Mouse (Mus musculus) forebrain, embryonic 13.5 days (tissue): Measurements from ENCODE around the gene Arid1b. TPM values are rescaled to one million over a fixed set of nuclear protein-coding genes. Genes with fewer than 3 reads are reported as not detected.

Experiments
- ATAC-seq: fragments of 200-750 bp; cut with Nextera tagmentation; 2 replicates; pipeline ENCODE4 v1.8.0; 2017
- H3K27ac ChIP-seq: fragments of 300-500 bp; sonication (generic); 2 replicates; pipeline ENCODE4 v1.5.1; 2015; ENCODE audit warnings: inconsistent platforms, mild to moderate bottlenecking, moderate library complexity
- H3K27me3 ChIP-seq: fragments of 300-500 bp; sonication (generic); 2 replicates; pipeline ENCODE4 v1.6.1; 2015; ENCODE audit warnings: mild to moderate bottlenecking, inconsistent platforms
- H3K36me3 ChIP-seq: fragments of 300-500 bp; sonication (generic); 2 replicates; pipeline ENCODE4 v1.6.1; 2015; ENCODE audit warnings: mild to moderate bottlenecking, inconsistent platforms; ENCODE audit not compliant: poor library complexity, severe bottlenecking
- H3K4me1 ChIP-seq: fragments of 300-500 bp; sonication (generic); 2 replicates; pipeline ENCODE4 v1.6.1; 2015; ENCODE audit warnings: inconsistent platforms
- H3K4me2 ChIP-seq: fragments of 300-500 bp; sonication (generic); 2 replicates; pipeline ENCODE4 v1.6.1; 2015; ENCODE audit warnings: inconsistent platforms, mild to moderate bottlenecking, moderate library complexity
- H3K4me3 ChIP-seq: fragments of 300-500 bp; sonication (generic); 2 replicates; pipeline ENCODE4 v1.5.1; 2015; ENCODE audit warnings: mild to moderate bottlenecking, inconsistent platforms
- H3K9ac ChIP-seq: fragments of 300-500 bp; sonication (generic); 2 replicates; pipeline ENCODE4 v1.6.1; 2015; ENCODE audit warnings: mild to moderate bottlenecking, inconsistent platforms
- H3K9me3 ChIP-seq: fragments of 300-500 bp; sonication (generic); replicated peaks from 2 replicates; pipeline ENCODE4 v1.6.1; 2016; ENCODE audit warnings: inconsistent platforms
- WGBS: fragments of 180-500 bp; shearing (Covaris S2); methylation state at CpG from one replicate; pipeline ENCODE4 v1.1.7; 2015; 5-methylcytosine and 5-hydroxymethylcytosine counted together
- polyA plus RNA-seq: library from polyadenylated mRNA; unstranded; fragments of >200 nt; fragmentation: Nextera tagmentation; extraction: Ambion mirVana; gene quantifications from 2 replicates; pipeline ENCODE4 v1.2.1, GENCODE M21; 2015

The Arid1b gene
- polyA plus RNA-seq, 1 experiment from 2014 or later = 11.7 TPM

- no peak for ATAC-seq
- H3K36me3 ChIP-seq = no peaks in the 10 kb centered on the region
- H3K4me1 ChIP-seq = peaks cover 49% of the 10 kb centered on the region
- no peak overlapping the region for H3K4me2 ChIP-seq
- H3K27ac ChIP-seq = no peak overlapping the region
- H3K27me3 ChIP-seq = no peaks in the 10 kb centered on the region
- H3K9ac ChIP-seq = no peak overlapping the region
- H3K4me3 ChIP-seq = no peak overlapping the region
- H3K9me3 ChIP-seq = no peaks in the 10 kb centered on the region
- 91% methylated on average over 9 of the region's 9 CpGs for WGBS
Measured at GRCm38 (mm10) chr17:5204103-5204665, 210.1 kb downstream of the Arid1b start.

GRCm38 (mm10) chr17:5205163-5205581 lies 211.0 kb downstream of the Arid1b start:
- 49% methylated on average over 7 of the region's 7 CpGs for WGBS
- peaks cover 56% of the 10 kb centered on the region for H3K4me1 ChIP-seq
- no peak for ATAC-seq

GRCm38 (mm10) chr17:5206731-5207130 lies 212.6 kb downstream of the Arid1b start:
- ATAC-seq = peak; percentile 25; the same call in 1 of the 2 replicates
- no peak overlapping the region for H3K9ac ChIP-seq
- H3K36me3 ChIP-seq = no peaks in the 10 kb centered on the region
- peak overlapping the region; percentile 62; the same call in 1 of the 2 replicates for H3K27ac ChIP-seq
- H3K27me3 ChIP-seq = no peaks in the 10 kb centered on the region
- H3K9me3 ChIP-seq = no peaks in the 10 kb centered on the region
- 26% methylated on average over 9 of the region's 9 CpGs for WGBS
- no peak overlapping the region for H3K4me2 ChIP-seq
- H3K4me1 ChIP-seq = peaks cover 72% of the 10 kb centered on the region
- no peak overlapping the region for H3K4me3 ChIP-seq

More at GRCm38 (mm10) chr17:5205163-5205581, 211.0 kb downstream of the Arid1b start:
- Histone ChIP-seq H3K9ac (no peak overlapping the region), H3K36me3 (no peaks in the 10 kb centered on the region), H3K4me3 (no peak overlapping the region), H3K27ac (no peak overlapping the region), H3K9me3 (no peaks in the 10 kb centered on the region), H3K27me3 (no peaks in the 10 kb centered on the region), H3K4me2 (no peak overlapping the region)

DNA sequence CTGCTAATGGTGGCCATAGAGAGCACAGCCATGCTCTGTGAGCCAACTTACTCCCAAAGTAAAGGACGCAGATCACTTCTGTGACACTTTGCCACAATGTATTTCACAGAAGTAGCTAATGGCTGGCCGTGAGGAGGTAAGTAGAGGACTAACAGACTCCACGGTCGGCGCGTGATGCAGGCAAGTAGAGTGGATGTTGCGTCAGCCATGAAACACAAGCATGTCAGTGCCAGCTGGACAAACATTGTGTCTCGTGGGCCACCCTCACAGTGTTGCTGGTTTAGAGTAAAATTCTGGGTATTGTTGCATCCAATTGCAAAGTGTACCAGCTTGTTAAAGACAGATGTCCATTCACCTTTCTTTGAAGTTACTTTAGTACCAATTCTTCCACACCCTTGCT lies 213.7 kb downstream of the Arid1b start:
- no peaks in the 10 kb centered on the region for H3K9me3 ChIP-seq
- no peak for ATAC-seq
- H3K27ac ChIP-seq = no peak overlapping the region
- H3K9ac ChIP-seq = no peak overlapping the region
- 94% methylated on average over 8 of the region's 8 CpGs for WGBS
- no peak overlapping the region for H3K4me3 ChIP-seq
- H3K27me3 ChIP-seq = no peaks in the 10 kb centered on the region
- no peaks in the 10 kb centered on the region for H3K36me3 ChIP-seq
- H3K4me1 ChIP-seq = peaks cover 75% of the 10 kb centered on the region
- no peak overlapping the region for H3K4me2 ChIP-seq

DNA sequence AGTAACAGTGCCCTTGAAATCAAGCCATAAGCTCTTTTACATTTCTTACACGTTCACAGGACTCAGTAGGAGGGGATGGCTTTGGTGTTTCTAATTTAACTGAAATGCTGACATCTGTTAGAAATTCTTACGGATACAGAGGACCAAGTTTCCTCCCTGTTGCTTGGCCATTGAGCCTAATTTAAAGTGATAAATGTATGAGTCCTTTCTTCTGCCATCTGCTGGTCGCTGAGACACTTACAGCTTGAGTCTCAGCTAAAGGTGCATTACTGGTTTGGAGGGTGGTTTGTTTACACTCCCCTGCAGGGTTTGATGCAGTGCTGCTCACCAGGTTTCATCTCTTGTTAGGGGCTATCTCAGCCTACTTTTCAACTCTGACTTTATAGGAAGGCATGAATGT lies 214.2 kb downstream of the Arid1b start:
- H3K9me3 ChIP-seq = no peaks in the 10 kb centered on the region
- no peak for ATAC-seq
- H3K4me1 ChIP-seq = peaks cover 75% of the 10 kb centered on the region
- no peaks in the 10 kb centered on the region for H3K36me3 ChIP-seq
- H3K27me3 ChIP-seq = no peaks in the 10 kb centered on the region
- no peak overlapping the region for H3K4me2 ChIP-seq
- no peak overlapping the region for H3K27ac ChIP-seq
- 31% methylated on average over 3 of the region's 3 CpGs for WGBS
- no peak overlapping the region for H3K9ac ChIP-seq
- no peak overlapping the region for H3K4me3 ChIP-seq

DNA sequence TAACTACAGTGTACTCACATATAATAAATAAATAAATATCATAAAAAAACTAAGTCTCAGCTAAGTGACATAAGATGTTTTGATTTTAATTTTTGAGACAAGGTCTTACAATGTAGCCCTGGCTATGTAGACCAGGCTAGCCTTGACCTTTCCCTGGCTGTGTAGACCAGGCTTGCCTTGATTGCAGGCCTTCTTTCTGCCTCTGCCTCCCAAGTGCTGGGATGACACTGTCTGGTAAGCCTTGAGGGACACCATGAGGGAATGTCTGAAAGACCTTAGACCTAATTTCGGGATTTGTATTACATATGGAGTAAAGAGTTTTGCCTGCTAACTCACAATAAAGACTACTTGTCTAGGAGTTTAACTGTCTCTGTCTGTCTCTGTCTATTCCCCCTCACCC lies 214.9 kb downstream of the Arid1b start:
- Histone ChIP-seq H3K36me3 (no peaks in the 10 kb centered on the region), H3K27ac (no peak overlapping the region), H3K4me1 (peaks cover 75% of the 10 kb centered on the region), H3K27me3 (no peaks in the 10 kb centered on the region), H3K4me2 (no peak overlapping the region), H3K9ac (no peak overlapping the region), H3K9me3 (no peaks in the 10 kb centered on the region), H3K4me3 (no peak overlapping the region)
- ATAC-seq = no peak
- WGBS = 100% methylated on average over 1 of the region's 1 CpGs

DNA sequence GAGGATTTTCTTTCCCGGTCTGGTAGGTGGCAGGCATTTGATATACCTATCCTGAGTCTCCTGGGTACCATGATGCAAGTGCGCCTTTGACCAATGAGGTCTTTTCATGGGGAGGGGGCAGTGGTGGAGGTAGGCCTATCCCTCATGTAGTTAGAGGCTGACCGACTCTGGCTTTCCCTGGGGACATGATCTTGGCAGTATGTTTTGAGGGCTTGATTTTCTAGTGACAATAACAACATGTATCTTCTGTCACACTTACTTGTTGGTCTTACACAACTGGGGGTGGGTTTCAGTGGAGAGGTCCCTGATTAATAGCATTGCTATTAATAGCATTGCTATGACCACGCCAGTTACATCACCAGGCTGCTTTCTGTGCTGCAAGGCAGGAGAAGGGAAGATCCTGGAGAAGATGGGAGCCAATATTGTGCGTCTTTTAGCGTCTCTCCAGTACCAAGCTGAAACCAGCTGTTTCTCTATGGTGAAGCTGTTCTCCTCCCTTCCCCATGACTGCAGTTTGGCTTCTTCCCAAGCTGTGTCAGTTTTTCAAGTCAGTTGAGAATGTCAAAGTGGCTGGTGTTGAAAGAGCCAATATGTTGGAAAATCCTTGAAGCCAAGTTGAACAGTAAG lies 216.1 kb downstream of the Arid1b start:
- H3K9ac ChIP-seq = no peak overlapping the region
- H3K4me3 ChIP-seq = no peak overlapping the region
- H3K36me3 ChIP-seq = no peaks in the 10 kb centered on the region
- ATAC-seq = no peak
- H3K9me3 ChIP-seq = no peaks in the 10 kb centered on the region
- H3K27me3 ChIP-seq = no peaks in the 10 kb centered on the region
- WGBS = 78% methylated on average over 6 of the region's 6 CpGs
- peaks cover 73% of the 10 kb centered on the region for H3K4me1 ChIP-seq
- peak overlapping the region; percentile 22; the same call in 1 of the 2 replicates for H3K27ac ChIP-seq
- no peak overlapping the region for H3K4me2 ChIP-seq

DNA sequence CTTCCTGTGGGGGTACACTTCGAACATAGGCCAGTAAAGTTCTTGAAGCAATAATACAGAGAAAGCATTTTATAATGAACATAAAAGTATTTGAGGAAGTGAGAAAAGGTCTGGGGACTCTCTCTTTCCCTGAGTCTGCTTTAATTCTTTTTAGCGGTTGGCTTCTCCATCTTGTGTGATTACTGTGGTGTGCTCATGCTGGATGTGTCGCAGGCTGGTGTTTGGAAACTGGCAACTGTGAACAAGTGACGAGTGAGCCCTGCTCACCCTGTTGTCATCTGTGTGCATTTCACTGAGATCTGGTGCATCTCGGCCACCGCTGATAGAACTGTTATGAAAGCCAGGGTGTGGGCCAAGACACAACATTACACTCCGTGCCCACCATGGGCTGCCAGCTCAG lies 216.8 kb downstream of the Arid1b start:
- H3K9me3 ChIP-seq = no peaks in the 10 kb centered on the region
- no peak overlapping the region for H3K9ac ChIP-seq
- peaks cover 70% of the 10 kb centered on the region for H3K4me1 ChIP-seq
- H3K27ac ChIP-seq = peak overlapping the region; percentile 90
- WGBS = 80% methylated on average over 7 of the region's 7 CpGs
- H3K4me3 ChIP-seq = no peak overlapping the region
- no peak for ATAC-seq
- no peak overlapping the region for H3K4me2 ChIP-seq
- H3K36me3 ChIP-seq = no peaks in the 10 kb centered on the region
- H3K27me3 ChIP-seq = no peaks in the 10 kb centered on the region

GRCm38 (mm10) chr17:5212166-5212565 lies 218.0 kb downstream of the Arid1b start:
- WGBS = 14% methylated on average over 12 of the region's 12 CpGs
- peak overlapping the region; percentile 90 for H3K27ac ChIP-seq
- ATAC-seq = peak; percentile 85
- 0 out of 2 replicates have a peak overlapping the region, but pooled peaks have one; percentile 21 for H3K9ac ChIP-seq
- H3K9me3 ChIP-seq = no peaks in the 10 kb centered on the region
- no peaks in the 10 kb centered on the region for H3K27me3 ChIP-seq
- H3K36me3 ChIP-seq = no peaks in the 10 kb centered on the region
- peaks cover 63% of the 10 kb centered on the region for H3K4me1 ChIP-seq
- H3K4me3 ChIP-seq = no peak overlapping the region
- peak overlapping the region; percentile 33 for H3K4me2 ChIP-seq

GRCm38 (mm10) chr17:5213441-5213840 lies 219.3 kb downstream of the Arid1b start:
- H3K4me1 ChIP-seq = peaks cover 76% of the 10 kb centered on the region

GRCm38 (mm10) chr17:5215352-5215751 lies 221.2 kb downstream of the Arid1b start:
- Histone ChIP-seq H3K36me3 (no peaks in the 10 kb centered on the region), H3K27me3 (no peaks in the 10 kb centered on the region), H3K4me2 (no peak overlapping the region), H3K9me3 (no peaks in the 10 kb centered on the region), H3K4me3 (no peak overlapping the region), H3K4me1 (peaks cover 86% of the 10 kb centered on the region), H3K9ac (no peak overlapping the region), H3K27ac (no peak overlapping the region)
- no peak for ATAC-seq
- WGBS = 88% methylated on average over 4 of the region's 4 CpGs

More at GRCm38 (mm10) chr17:5213441-5213840, 219.3 kb downstream of the Arid1b start:
- ATAC-seq = no peak
- Histone ChIP-seq H3K9ac (0 out of 2 replicates have a peak overlapping the region, but pooled peaks have one; percentile 21), H3K27me3 (no peaks in the 10 kb centered on the region), H3K4me2 (0 out of 2 replicates have a peak overlapping the region, but pooled peaks have one; percentile 33), H3K9me3 (no peaks in the 10 kb centered on the region), H3K4me3 (no peak overlapping the region), H3K27ac (peak overlapping the region; percentile 90), H3K36me3 (no peaks in the 10 kb centered on the region)
- WGBS = 43% methylated on average over 6 of the region's 6 CpGs

DNA sequence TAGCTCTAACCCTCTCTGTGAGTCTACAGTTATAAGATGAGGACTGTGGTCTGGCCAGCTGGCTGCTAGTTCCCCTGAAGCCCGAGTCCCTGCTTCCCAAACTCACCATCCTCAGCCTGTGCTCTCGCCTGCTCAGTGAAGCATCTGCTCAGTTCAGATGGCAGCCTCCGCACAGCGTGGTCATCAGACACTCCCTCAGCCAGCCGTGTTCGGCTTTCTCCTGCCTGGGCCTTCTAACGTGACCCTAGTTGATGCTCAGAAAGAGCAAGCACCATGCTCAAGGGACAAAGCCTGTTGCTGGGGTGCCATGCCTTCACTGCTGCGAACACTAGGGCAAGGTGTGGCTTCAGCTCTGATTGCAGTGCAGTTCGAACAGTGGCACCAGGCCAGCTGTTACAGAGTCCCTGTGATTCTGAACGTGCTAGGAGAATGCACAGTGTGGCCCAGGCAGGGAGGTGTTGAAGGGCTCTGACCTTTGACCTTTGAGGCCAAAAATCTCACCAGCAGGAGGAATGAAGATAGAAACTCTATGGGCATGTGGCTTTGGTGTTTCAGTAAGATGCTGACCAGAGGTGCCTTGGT lies 222.9 kb downstream of the Arid1b start:
- no peaks in the 10 kb centered on the region for H3K27me3 ChIP-seq
- no peak overlapping the region for H3K4me3 ChIP-seq
- no peaks in the 10 kb centered on the region for H3K36me3 ChIP-seq
- no peak for ATAC-seq
- no peak overlapping the region for H3K9ac ChIP-seq
- no peak overlapping the region; the same call in 1 of the 2 replicates for H3K27ac ChIP-seq
- 45% methylated on average over 10 of the region's 10 CpGs for WGBS
- no peaks in the 10 kb centered on the region for H3K9me3 ChIP-seq
- H3K4me1 ChIP-seq = peaks cover 85% of the 10 kb centered on the region
- H3K4me2 ChIP-seq = no peak overlapping the region
